Mouse (Mus musculus) stomach, embryonic 16.5 days (tissue): ENCODE data around the gene Kmt2e. TPM values are rescaled to one million over a fixed set of nuclear protein-coding genes. Genes with fewer than 3 reads are reported as not detected.

Source experiments
- ATAC-seq: fragments of 200-750 bp; cut with Nextera tagmentation; 2 replicates; pipeline ENCODE4 v1.8.0; 2017; ENCODE audit warnings: moderate number of reproducible peaks, moderate TSS enrichment; ENCODE audit not compliant: insufficient read depth, low FRiP score
- H3K27ac ChIP-seq: fragments of 300-500 bp; sonication (generic); 2 replicates; pipeline ENCODE4 v1.5.1; 2014; ENCODE audit warnings: low read length
- H3K27me3 ChIP-seq: fragments of 300-500 bp; sonication (generic); 2 replicates; pipeline ENCODE4 v1.6.1; 2014; ENCODE audit warnings: low read length, control low read depth, mixed read lengths; ENCODE audit not compliant: control insufficient read depth, insufficient read depth
- H3K36me3 ChIP-seq: fragments of 300-500 bp; sonication (generic); 2 replicates; pipeline ENCODE4 v1.6.1; 2014; ENCODE audit warnings: low read length; ENCODE audit not compliant: control insufficient read depth, insufficient read depth
- H3K4me1 ChIP-seq: fragments of 300-500 bp; sonication (generic); 2 replicates; pipeline ENCODE4 v1.6.1; 2014; ENCODE audit warnings: low read length, control low read depth, mixed read lengths; ENCODE audit not compliant: control insufficient read depth, insufficient read depth
- H3K4me2 ChIP-seq: fragments of 300-500 bp; sonication (generic); 2 replicates; pipeline ENCODE4 v1.6.1; 2014; ENCODE audit warnings: low read depth, low read length, mixed read lengths
- H3K4me3 ChIP-seq: fragments of 300-500 bp; sonication (generic); replicated peaks from 2 replicates; pipeline ENCODE4 v1.5.1; 2014; ENCODE audit warnings: mild to moderate bottlenecking, low read length
- H3K9ac ChIP-seq: fragments of 300-500 bp; sonication (generic); 2 replicates; pipeline ENCODE4 v1.6.1; 2014; ENCODE audit warnings: low read length
- H3K9me3 ChIP-seq: fragments of 300-500 bp; sonication (generic); replicated peaks from 2 replicates; pipeline ENCODE4 v1.6.1; 2016; ENCODE audit warnings: low read length, control low read depth; ENCODE audit not compliant: control insufficient read depth
- WGBS: fragments of 180-500 bp; shearing (Covaris S2); extraction: QIAGEN DNeasy Blood & Tissue Kit; methylation state at CpG from one replicate; pipeline ENCODE4 v1.1.7; 2014; 5-methylcytosine and 5-hydroxymethylcytosine counted together
- polyA plus RNA-seq: library from polyadenylated mRNA; unstranded; fragments of >200 nt; fragmentation: Nextera tagmentation; extraction: Ambion mirVana; gene quantifications from 2 replicates; pipeline ENCODE4 v1.2.1, GENCODE M21; 2015

Kmt2e gene
- polyA plus RNA-seq, 1 experiment from 2014 or later, result 90.9 TPM

- no peak overlapping the region for H3K4me2 ChIP-seq
- H3K27ac ChIP-seq, result peak overlapping the region; percentile 2; the same call in 1 of the 2 replicates
- no peak for ATAC-seq
- H3K36me3 ChIP-seq, result no peaks in the 10 kb centered on the region
- WGBS, result 90% methylated on average over 12 of the region's 12 CpGs
- H3K9me3 ChIP-seq, result no peaks in the 10 kb centered on the region
- H3K4me3 ChIP-seq, result no peak overlapping the region
- peaks cover 17% of the 10 kb centered on the region for H3K4me1 ChIP-seq
- no peaks in the 10 kb centered on the region for H3K27me3 ChIP-seq
- no peak overlapping the region for H3K9ac ChIP-seq
Observed at GRCm38 (mm10) chr5:23405666-23406404, 28.4 kb upstream of the Kmt2e start.

GRCm38 (mm10) chr5:23406405-23406745 is 27.9 kb upstream of the Kmt2e start:
- Histone ChIP-seq H3K4me2 (no peak overlapping the region), H3K4me1 (peaks cover 17% of the 10 kb centered on the region), H3K36me3 (no peaks in the 10 kb centered on the region), H3K9ac (no peak overlapping the region), H3K27ac (no peak overlapping the region), H3K9me3 (no peaks in the 10 kb centered on the region), H3K4me3 (no peak overlapping the region), H3K27me3 (no peaks in the 10 kb centered on the region)
- WGBS, result 77% methylated on average over 4 of the region's 4 CpGs
- no peak for ATAC-seq

- H3K4me1 ChIP-seq, result peaks cover 20% of the 10 kb centered on the region
- H3K36me3 ChIP-seq, result no peaks in the 10 kb centered on the region
- 33% methylated on average over 5 of the region's 5 CpGs for WGBS
- H3K27ac ChIP-seq, result peak overlapping the region; percentile 32; the same call in 1 of the 2 replicates
- H3K9me3 ChIP-seq, result no peaks in the 10 kb centered on the region
- no peaks in the 10 kb centered on the region for H3K27me3 ChIP-seq
- no peak for ATAC-seq
- no peak overlapping the region; the same call in 1 of the 2 replicates for H3K4me2 ChIP-seq
- H3K4me3 ChIP-seq, result no peak overlapping the region
- no peak overlapping the region for H3K9ac ChIP-seq
Observed at GRCm38 (mm10) chr5:23408106-23408505, 26.1 kb upstream of the Kmt2e start.

GRCm38 (mm10) chr5:23410040-23410717 is 24.1 kb upstream of the Kmt2e start:
- Histone ChIP-seq H3K4me1 (peaks cover 39% of the 10 kb centered on the region), H3K27me3 (no peaks in the 10 kb centered on the region), H3K27ac (peak overlapping the region; percentile 61), H3K36me3 (no peaks in the 10 kb centered on the region), H3K9ac (no peak overlapping the region), H3K4me3 (no peak overlapping the region), H3K4me2 (no peak overlapping the region), H3K9me3 (no peaks in the 10 kb centered on the region)
- 66% methylated on average over 9 of the region's 9 CpGs for WGBS
- ATAC-seq, result no peak

GRCm38 (mm10) chr5:23410718-23411101 is 23.5 kb upstream of the Kmt2e start:
- Histone ChIP-seq H3K4me3 (no peak overlapping the region), H3K4me2 (no peak overlapping the region), H3K27me3 (no peaks in the 10 kb centered on the region), H3K9me3 (no peaks in the 10 kb centered on the region), H3K36me3 (no peaks in the 10 kb centered on the region), H3K27ac (peak overlapping the region; percentile 61; the same call in 1 of the 2 replicates), H3K9ac (no peak overlapping the region), H3K4me1 (peaks cover 44% of the 10 kb centered on the region)
- WGBS, result 74% methylated on average over 2 of the region's 2 CpGs
- no peak for ATAC-seq

- ATAC-seq, result no peak
Observed at GRCm38 (mm10) chr5:23411640-23412039, 22.6 kb upstream of the Kmt2e start.

GRCm38 (mm10) chr5:23412247-23412948 is 21.8 kb upstream of the Kmt2e start:
- WGBS, result 63% methylated on average over 5 of the region's 5 CpGs

More at GRCm38 (mm10) chr5:23411640-23412039, 22.6 kb upstream of the Kmt2e start:
- H3K27ac ChIP-seq, result no peak overlapping the region
- no peaks in the 10 kb centered on the region for H3K9me3 ChIP-seq
- H3K4me2 ChIP-seq, result no peak overlapping the region
- no peak overlapping the region for H3K4me3 ChIP-seq
- H3K36me3 ChIP-seq, result no peaks in the 10 kb centered on the region
- H3K4me1 ChIP-seq, result peaks cover 44% of the 10 kb centered on the region
- no peak overlapping the region for H3K9ac ChIP-seq
- WGBS, result 87% methylated on average over 10 of the region's 10 CpGs
- H3K27me3 ChIP-seq, result no peaks in the 10 kb centered on the region

GRCm38 (mm10) chr5:23413058-23413457 is 21.2 kb upstream of the Kmt2e start:
- Histone ChIP-seq H3K27ac (no peak overlapping the region), H3K9ac (0 out of 2 replicates have a peak overlapping the region, but pooled peaks have one; percentile 5), H3K9me3 (no peaks in the 10 kb centered on the region), H3K4me2 (no peak overlapping the region), H3K27me3 (no peaks in the 10 kb centered on the region), H3K4me3 (no peak overlapping the region), H3K4me1 (peaks cover 54% of the 10 kb centered on the region), H3K36me3 (no peaks in the 10 kb centered on the region)
- no peak for ATAC-seq
- 59% methylated on average over 4 of the region's 4 CpGs for WGBS

More at GRCm38 (mm10) chr5:23412247-23412948, 21.8 kb upstream of the Kmt2e start:
- Histone ChIP-seq H3K4me1 (peaks cover 51% of the 10 kb centered on the region), H3K27me3 (no peaks in the 10 kb centered on the region), H3K9ac (no peak overlapping the region), H3K36me3 (no peaks in the 10 kb centered on the region), H3K4me3 (no peak overlapping the region), H3K9me3 (no peaks in the 10 kb centered on the region), H3K27ac (no peak overlapping the region), H3K4me2 (no peak overlapping the region)
- no peak for ATAC-seq
